Comparison of ENCODE assay signal across 12 mouse cellular contexts in genomic region chr5:130718385-130718784, GRCm38 (mm10).
DNase-seq lines count a peak whose midpoint lies in the region; ATAC-seq lines count a peak whose summit lies in the region.
"Had no signal": no experiment of that assay in that cellular context is flagged by ENCODE, and none has a peak within 500 bp of the region (broad histone marks: within the 10 kb centered on the region; RNA-seq: fewer than 3 reads in every experiment).

No protein-coding gene starts in this region.

- H3K9ac ChIP-seq in forebrain, embryonic 11.5 days (ENCODE audit: low read length) = no peak overlapping the region
- no peak overlapping the region for H3K9ac ChIP-seq in forebrain, embryonic 12.5 days
- H3K9ac ChIP-seq in neural tube, embryonic 11.5 days (ENCODE audit: low read length) = no peak overlapping the region
- H3K9ac ChIP-seq: embryonic facial prominence, embryonic 13.5 days; hindbrain, embryonic 15.5 days; liver, embryonic 15.5 days had no signal

- no peak overlapping the region for H3K27ac ChIP-seq in forebrain, embryonic 11.5 days (ENCODE audit: low read depth, low read length)
- no peak overlapping the region for H3K27ac ChIP-seq in forebrain, embryonic 12.5 days
- H3K27ac ChIP-seq in neural tube, embryonic 11.5 days (ENCODE audit: low read depth, low read length) = no peak overlapping the region
- H3K27ac ChIP-seq: embryonic facial prominence, embryonic 13.5 days; hindbrain, embryonic 15.5 days; liver, embryonic 15.5 days had no signal

- no peak for ATAC-seq in forebrain, embryonic 11.5 days (replicated peaks; ENCODE audit: low FRiP score)
- no peak for ATAC-seq in forebrain, embryonic 12.5 days (ENCODE audit: low FRiP score)
- no peak for ATAC-seq in neural tube, embryonic 11.5 days (ENCODE audit: insufficient read depth, low FRiP score, low TSS enrichment)
- ATAC-seq in inflammation-experienced regulatory T-cells, adult 6 months = no peak
- ATAC-seq: CD4-positive, CD25-positive, alpha-beta regulatory T cell, adult 4 months had no signal

- peak; percentile 63 for DNase-seq in forebrain, embryonic 11.5 days (ENCODE audit: low spot score)
- DNase-seq in lung, postnatal 10 days = peak; percentile 10
- no peak for DNase-seq in lung, postnatal 4 days
- peak; percentile 32 for DNase-seq in embryo, embryonic 10 days (ENCODE audit: low spot score)
- peak; percentile 28 for DNase-seq in neural tube, embryonic 11.5 days (ENCODE audit: low spot score)
- DNase-seq in thymus, postnatal 25 days = no peak

- no peaks in the 10 kb centered on the region for H3K27me3 ChIP-seq in forebrain, embryonic 11.5 days (ENCODE audit: control insufficient read depth, insufficient read depth, low read length)
- H3K27me3 ChIP-seq in forebrain, embryonic 12.5 days = no peaks in the 10 kb centered on the region
- no peaks in the 10 kb centered on the region for H3K27me3 ChIP-seq in neural tube, embryonic 11.5 days (ENCODE audit: control insufficient read depth, insufficient read depth, low read length)
- H3K27me3 ChIP-seq: embryonic facial prominence, embryonic 13.5 days; hindbrain, embryonic 15.5 days; liver, embryonic 15.5 days had no signal

- no peak overlapping the region for H3K4me2 ChIP-seq in forebrain, embryonic 11.5 days (ENCODE audit: low read depth, low read length, severe bottlenecking)
- H3K4me2 ChIP-seq in forebrain, embryonic 12.5 days = no peak overlapping the region
- no peak overlapping the region for H3K4me2 ChIP-seq in neural tube, embryonic 11.5 days (ENCODE audit: low read depth)
- H3K4me2 ChIP-seq: embryonic facial prominence, embryonic 13.5 days; hindbrain, embryonic 15.5 days; liver, embryonic 15.5 days had no signal

- no peaks in the 10 kb centered on the region for H3K9me3 ChIP-seq in forebrain, embryonic 11.5 days (ENCODE audit: control insufficient read depth, low read length)
- no peaks in the 10 kb centered on the region for H3K9me3 ChIP-seq in forebrain, embryonic 12.5 days
- no peaks in the 10 kb centered on the region for H3K9me3 ChIP-seq in neural tube, embryonic 11.5 days (ENCODE audit: control insufficient read depth, low read length)
- H3K9me3 ChIP-seq: embryonic facial prominence, embryonic 13.5 days; hindbrain, embryonic 15.5 days; liver, embryonic 15.5 days had no signal

- 72% methylated on average over 9 of the region's 9 CpGs for WGBS in forebrain, embryonic 11.5 days
- WGBS in forebrain, embryonic 12.5 days = 68% methylated on average over 9 of the region's 9 CpGs
- 65% methylated on average over 9 of the region's 9 CpGs for WGBS in neural tube, embryonic 11.5 days

- no peak overlapping the region for H3K4me3 ChIP-seq in forebrain, embryonic 11.5 days (ENCODE audit: low read depth, low read length)
- H3K4me3 ChIP-seq in forebrain, embryonic 12.5 days (replicated peaks) = no peak overlapping the region
- H3K4me3 ChIP-seq in neural tube, embryonic 11.5 days (ENCODE audit: low read depth, low read length) = no peak overlapping the region
- H3K4me3 ChIP-seq: embryonic facial prominence, embryonic 13.5 days; hindbrain, embryonic 15.5 days; liver, embryonic 15.5 days had no signal

- H3K36me3 ChIP-seq in forebrain, embryonic 11.5 days (ENCODE audit: control insufficient read depth, insufficient read depth, low read length) = no peaks in the 10 kb centered on the region
- no peaks in the 10 kb centered on the region for H3K36me3 ChIP-seq in forebrain, embryonic 12.5 days (replicated peaks)
- H3K36me3 ChIP-seq in neural tube, embryonic 11.5 days (ENCODE audit: control insufficient read depth, insufficient read depth, low read length) = no peaks in the 10 kb centered on the region
- H3K36me3 ChIP-seq: embryonic facial prominence, embryonic 13.5 days; hindbrain, embryonic 15.5 days; liver, embryonic 15.5 days had no signal

- no peaks in the 10 kb centered on the region for H3K4me1 ChIP-seq in forebrain, embryonic 11.5 days (replicated peaks; ENCODE audit: control insufficient read depth, insufficient read depth, low read length)
- H3K4me1 ChIP-seq in forebrain, embryonic 12.5 days = no peaks in the 10 kb centered on the region
- H3K4me1 ChIP-seq in neural tube, embryonic 11.5 days (ENCODE audit: control insufficient read depth, insufficient read depth, low read length) = no peaks in the 10 kb centered on the region
- H3K4me1 ChIP-seq: embryonic facial prominence, embryonic 13.5 days; liver, embryonic 15.5 days had no signal

Comparison
In these comparisons a context has a peak if more than half of its experiments do, and no peak if none do; other contexts are left out.
1. DNase-seq: peak in forebrain, embryonic 11.5 days (single experiment), lung, postnatal 10 days (single experiment), embryo, embryonic 10 days (single experiment) and neural tube, embryonic 11.5 days (single experiment); none in lung, postnatal 4 days (0 of 2) and thymus, postnatal 25 days (single experiment).